Mouse (Mus musculus) kidney, adult 11 months (tissue): ENCODE results near the gene Ttll8.

Experiments
- DNase-seq: peaks from one replicate; pipeline ENCODE4 v3.0.0; 2022

The Ttll8 gene

GRCm38 (mm10) chr15:88859206-88859970, 94.8 kb downstream of the Ttll8 start:
- DNase-seq: no peak

- no peak for DNase-seq
These were observed 95.5 kb downstream of the Ttll8 start for GRCm38 (mm10) chr15:88858707-88859106.

- DNase-seq: peak; percentile 54
These were observed 96.1 kb downstream of the Ttll8 start for GRCm38 (mm10) chr15:88858141-88858541.

GRCm38 (mm10) chr15:88857361-88857760, 96.9 kb downstream of the Ttll8 start:
- no peak for DNase-seq

GRCm38 (mm10) chr15:88856613-88857012, 97.6 kb downstream of the Ttll8 start:
- DNase-seq: no peak

- DNase-seq: no peak
These were observed 98.3 kb downstream of the Ttll8 start for GRCm38 (mm10) chr15:88855896-88856417.

- peak; percentile 58 for DNase-seq
These were observed 99.0 kb downstream of the Ttll8 start for GRCm38 (mm10) chr15:88854969-88855830.

- DNase-seq: peak; percentile 95
These were observed 99.9 kb downstream of the Ttll8 start for GRCm38 (mm10) chr15:88854119-88854968.

- DNase-seq: peak; percentile 40
These were observed 101.1 kb downstream of the Ttll8 start for GRCm38 (mm10) chr15:88853106-88853505.

- peak; percentile 93 for DNase-seq
These were observed 102.6 kb downstream of the Ttll8 start for GRCm38 (mm10) chr15:88851507-88852149.

GRCm38 (mm10) chr15:88851076-88851475, 103.1 kb downstream of the Ttll8 start:
- DNase-seq: peak; percentile 82

- peak; percentile 96 for DNase-seq
These were observed 103.9 kb downstream of the Ttll8 start for GRCm38 (mm10) chr15:88850146-88850826.

GRCm38 (mm10) chr15:88849621-88850020, 104.6 kb downstream of the Ttll8 start:
- DNase-seq: no peak

- no peak for DNase-seq
These were observed 105.6 kb downstream of the Ttll8 start for GRCm38 (mm10) chr15:88848661-88849060.

GRCm38 (mm10) chr15:88844966-88845365, 109.3 kb downstream of the Ttll8 start:
- no peak for DNase-seq

GRCm38 (mm10) chr15:88843486-88844097, 110.6 kb downstream of the Ttll8 start:
- no peak for DNase-seq

- DNase-seq: no peak
These were observed 111.9 kb downstream of the Ttll8 start for GRCm38 (mm10) chr15:88842300-88842673.

- no peak for DNase-seq
These were observed 112.5 kb downstream of the Ttll8 start for GRCm38 (mm10) chr15:88841580-88842299.

GRCm38 (mm10) chr15:88841160-88841559, 113.1 kb downstream of the Ttll8 start:
- no peak for DNase-seq
